Mouse (Mus musculus): ENCODE results near the gene Aldoart1. TPM values are rescaled to one million over a fixed set of nuclear protein-coding genes. Genes with fewer than 3 reads are reported as not detected.

The Aldoart1 gene
- 0.12 TPM in 1 of 2 replicates, not detected in the other for polyA plus RNA-seq (2016; fragmentation: Nextera tagmentation; extraction: Ambion mirVana)

- DNase-seq (ENCODE audit: low spot score), result no peak
- WGBS, result 93% methylated on average over 9 of the region's 9 CpGs
- Histone ChIP-seq H3K9me3 (replicated peaks) (no peaks in the 10 kb centered on the region), H3K4me3 (no peak within 1 kb of the TSS), H3K36me3 (no peaks in the 10 kb centered on the region), H3K27ac (replicated peaks) (no peak within 1 kb of the TSS), H3K27me3 (ENCODE audit: low read depth, poor library complexity, severe bottlenecking) (no peaks in the 10 kb centered on the region), H3K4me1 (no peaks in the 10 kb centered on the region)
Measured at GRCm38 (mm10) chr4:72852534-72852933, at the start of gene Aldoart1. Aldoart1 (minus strand) TSS chr4:72852634.

- Histone ChIP-seq H3K9me3 (replicated peaks) (no peaks in the 10 kb centered on the region), H3K27me3 (ENCODE audit: low read depth, poor library complexity, severe bottlenecking) (no peaks in the 10 kb centered on the region), H3K27ac (replicated peaks) (no peak overlapping the region), H3K4me1 (no peaks in the 10 kb centered on the region), H3K36me3 (no peaks in the 10 kb centered on the region), H3K4me3 (no peak overlapping the region)
- 68% methylated on average over 1 of the region's 1 CpGs for WGBS
- no peak for DNase-seq (ENCODE audit: low spot score)
Measured at GRCm38 (mm10) chr4:72901566-72901965, 49.1 kb upstream of the Aldoart1 start.

GRCm38 (mm10) chr4:72865371-72866075 lies 13.1 kb upstream of the Aldoart1 start:
- 82% methylated on average over 2 of the region's 2 CpGs for WGBS

GRCm38 (mm10) chr4:72844276-72844675 lies 8.2 kb downstream of the Aldoart1 start:
- no peak for DNase-seq (ENCODE audit: low spot score)
- no peaks in the 10 kb centered on the region for H3K27me3 ChIP-seq (ENCODE audit: low read depth, poor library complexity, severe bottlenecking)
- H3K4me1 ChIP-seq, result no peaks in the 10 kb centered on the region

More at GRCm38 (mm10) chr4:72865371-72866075, 13.1 kb upstream of the Aldoart1 start:
- no peak for DNase-seq (ENCODE audit: low spot score)
- Histone ChIP-seq H3K27me3 (ENCODE audit: low read depth, poor library complexity, severe bottlenecking) (no peaks in the 10 kb centered on the region), H3K27ac (replicated peaks) (no peak overlapping the region), H3K4me3 (no peak overlapping the region), H3K4me1 (no peaks in the 10 kb centered on the region), H3K9me3 (replicated peaks) (no peaks in the 10 kb centered on the region), H3K36me3 (no peaks in the 10 kb centered on the region)

GRCm38 (mm10) chr4:72843025-72843424 lies 9.4 kb downstream of the Aldoart1 start:
- Histone ChIP-seq H3K4me3 (no peak overlapping the region), H3K9me3 (replicated peaks) (no peaks in the 10 kb centered on the region), H3K27ac (replicated peaks) (no peak overlapping the region), H3K4me1 (no peaks in the 10 kb centered on the region), H3K27me3 (ENCODE audit: low read depth, poor library complexity, severe bottlenecking) (no peaks in the 10 kb centered on the region), H3K36me3 (no peaks in the 10 kb centered on the region)
- no peak for DNase-seq (ENCODE audit: low spot score)

More at GRCm38 (mm10) chr4:72844276-72844675, 8.2 kb downstream of the Aldoart1 start:
- Histone ChIP-seq H3K27ac (replicated peaks) (no peak overlapping the region), H3K9me3 (replicated peaks) (no peaks in the 10 kb centered on the region), H3K36me3 (no peaks in the 10 kb centered on the region), H3K4me3 (no peak overlapping the region)

- no peak for DNase-seq (ENCODE audit: low spot score)
- Histone ChIP-seq H3K27me3 (ENCODE audit: low read depth, poor library complexity, severe bottlenecking) (no peaks in the 10 kb centered on the region), H3K4me3 (no peak overlapping the region), H3K27ac (replicated peaks) (no peak overlapping the region), H3K9me3 (replicated peaks) (no peaks in the 10 kb centered on the region), H3K4me1 (no peaks in the 10 kb centered on the region), H3K36me3 (no peaks in the 10 kb centered on the region)
- 77% methylated on average over 2 of the region's 2 CpGs for WGBS
Measured at GRCm38 (mm10) chr4:72836430-72836829, 16.0 kb downstream of the Aldoart1 start.

- Histone ChIP-seq H3K4me1 (no peaks in the 10 kb centered on the region), H3K36me3 (no peaks in the 10 kb centered on the region), H3K9me3 (replicated peaks) (no peaks in the 10 kb centered on the region), H3K4me3 (no peak overlapping the region), H3K27ac (replicated peaks) (no peak overlapping the region), H3K27me3 (ENCODE audit: low read depth, poor library complexity, severe bottlenecking) (no peaks in the 10 kb centered on the region)
- WGBS, result 56% methylated on average over 1 of the region's 1 CpGs
- no peak for DNase-seq (ENCODE audit: low spot score)
Measured at GRCm38 (mm10) chr4:72835400-72835799, 17.0 kb downstream of the Aldoart1 start.

GRCm38 (mm10) chr4:72800816-72801215 lies 51.6 kb downstream of the Aldoart1 start:
- Histone ChIP-seq H3K4me3 (no peak overlapping the region), H3K27ac (replicated peaks) (no peak overlapping the region), H3K9me3 (replicated peaks) (no peaks in the 10 kb centered on the region), H3K27me3 (ENCODE audit: low read depth, poor library complexity, severe bottlenecking) (no peaks in the 10 kb centered on the region), H3K4me1 (no peaks in the 10 kb centered on the region), H3K36me3 (no peaks in the 10 kb centered on the region)
- no peak for DNase-seq (ENCODE audit: low spot score)
- 87% methylated on average over 1 of the region's 1 CpGs for whole genome bisulfite sequencing
